In genomic region chr13:104947958-104948357, GRCm38 (mm10) we compare ENCODE assay signal across 8 mouse cellular contexts.
A peak's percentile ranks its signal among the peaks of the same experiment; 100 is the strongest.
DNase-seq lines count a peak whose midpoint lies in the region; ATAC-seq lines count a peak whose summit lies in the region.

No protein-coding gene starts in this region.

- no peak overlapping the region for H3K4me3 ChIP-seq in forebrain, embryonic 11.5 days (ENCODE audit: low read depth, low read length)
- peak overlapping the region; percentile 19 for H3K4me3 ChIP-seq in heart, embryonic 15.5 days
- no peak overlapping the region for H3K4me3 ChIP-seq in liver, embryonic 12.5 days
- no peak overlapping the region for H3K4me3 ChIP-seq in neural tube, embryonic 11.5 days (ENCODE audit: low read depth, low read length)

- H3K27me3 ChIP-seq in forebrain, embryonic 11.5 days (ENCODE audit: control insufficient read depth, insufficient read depth, low read length) = no peaks in the 10 kb centered on the region
- no peaks in the 10 kb centered on the region for H3K27me3 ChIP-seq in heart, embryonic 15.5 days
- H3K27me3 ChIP-seq in liver, embryonic 12.5 days (replicated peaks) = no peaks in the 10 kb centered on the region
- H3K27me3 ChIP-seq in neural tube, embryonic 11.5 days (ENCODE audit: control insufficient read depth, insufficient read depth, low read length) = no peaks in the 10 kb centered on the region

- H3K9me3 ChIP-seq in forebrain, embryonic 11.5 days (ENCODE audit: control insufficient read depth, low read length) = no peaks in the 10 kb centered on the region
- H3K9me3 ChIP-seq in heart, embryonic 15.5 days (replicated peaks) = no peaks in the 10 kb centered on the region
- H3K9me3 ChIP-seq in liver, embryonic 12.5 days (replicated peaks) = no peaks in the 10 kb centered on the region
- H3K9me3 ChIP-seq in neural tube, embryonic 11.5 days (ENCODE audit: control insufficient read depth, low read length) = no peaks in the 10 kb centered on the region

- peak overlapping the region; percentile 26; the same call in 1 of the 2 replicates for H3K4me2 ChIP-seq in forebrain, embryonic 11.5 days (ENCODE audit: low read depth, low read length, severe bottlenecking)
- peak overlapping the region; percentile 52 for H3K4me2 ChIP-seq in heart, embryonic 15.5 days
- H3K4me2 ChIP-seq in liver, embryonic 12.5 days = peak overlapping the region; percentile 38; the same call in 1 of the 2 replicates
- H3K4me2 ChIP-seq in neural tube, embryonic 11.5 days (ENCODE audit: low read depth) = peak overlapping the region; percentile 5; the same call in 1 of the 2 replicates

- H3K27ac ChIP-seq in forebrain, embryonic 11.5 days (ENCODE audit: low read depth, low read length) = no peak overlapping the region
- H3K27ac ChIP-seq in heart, embryonic 15.5 days = no peak overlapping the region
- no peak overlapping the region for H3K27ac ChIP-seq in liver, embryonic 12.5 days
- H3K27ac ChIP-seq in neural tube, embryonic 11.5 days (ENCODE audit: low read depth, low read length) = no peak overlapping the region

- 1% methylated on average over 7 of the region's 7 CpGs for WGBS in forebrain, embryonic 11.5 days
- WGBS in heart, embryonic 15.5 days = under 1% methylated on average over 7 of the region's 7 CpGs
- WGBS in liver, embryonic 12.5 days (ENCODE audit: insufficient replicate concordance) = 0% methylated on average over 7 of the region's 7 CpGs
- under 1% methylated on average over 7 of the region's 7 CpGs for WGBS in neural tube, embryonic 11.5 days

- peak; percentile 13 to 38 for DNase-seq in CD8-positive naive resting alpha-beta T cell, adult 2 months (ENCODE audit: low read depth in 2 of 2, low spot score in 2 of 2)
- DNase-seq in c-Kit-negative CD71-positive TER-119-positive erythroid progenitor cells, embryonic 14.5 days (ENCODE audit: low read depth, low spot score) = peak; percentile 4
- DNase-seq in forebrain, embryonic 11.5 days (ENCODE audit: low spot score) = peak; percentile 92
- peak; percentile 90 for DNase-seq in kidney, postnatal 10 days
- peak; percentile 85 for DNase-seq in neural tube, embryonic 11.5 days (ENCODE audit: low spot score)
- DNase-seq in telencephalon, adult 2 months (ENCODE audit: low read depth, low spot score) = peak; percentile 83

- peak; percentile 95 for ATAC-seq in forebrain, embryonic 11.5 days (replicated peaks; ENCODE audit: low FRiP score)
- ATAC-seq in heart, embryonic 15.5 days (replicated peaks; ENCODE audit: insufficient number of reproducible peaks, insufficient read depth, low FRiP score, low read depth) = peak; percentile 60; the same call in 1 of the 2 replicates
- no peak for ATAC-seq in liver, embryonic 12.5 days
- peak; percentile 64 for ATAC-seq in neural tube, embryonic 11.5 days (ENCODE audit: insufficient read depth, low FRiP score, low TSS enrichment)

- no peaks in the 10 kb centered on the region for H3K36me3 ChIP-seq in forebrain, embryonic 11.5 days (ENCODE audit: control insufficient read depth, insufficient read depth, low read length)
- no peaks in the 10 kb centered on the region for H3K36me3 ChIP-seq in heart, embryonic 15.5 days
- no peaks in the 10 kb centered on the region for H3K36me3 ChIP-seq in liver, embryonic 12.5 days
- H3K36me3 ChIP-seq in neural tube, embryonic 11.5 days (ENCODE audit: control insufficient read depth, insufficient read depth, low read length) = no peaks in the 10 kb centered on the region

- H3K4me1 ChIP-seq in forebrain, embryonic 11.5 days (replicated peaks; ENCODE audit: control insufficient read depth, insufficient read depth, low read length) = no peaks in the 10 kb centered on the region
- no peaks in the 10 kb centered on the region for H3K4me1 ChIP-seq in heart, embryonic 15.5 days (replicated peaks)
- no peaks in the 10 kb centered on the region for H3K4me1 ChIP-seq in liver, embryonic 12.5 days
- H3K4me1 ChIP-seq in neural tube, embryonic 11.5 days (ENCODE audit: control insufficient read depth, insufficient read depth, low read length) = no peaks in the 10 kb centered on the region

- H3K9ac ChIP-seq in forebrain, embryonic 11.5 days (ENCODE audit: low read length) = no peak overlapping the region
- no peak overlapping the region for H3K9ac ChIP-seq in heart, embryonic 15.5 days
- H3K9ac ChIP-seq in liver, embryonic 12.5 days = no peak overlapping the region
- no peak overlapping the region for H3K9ac ChIP-seq in neural tube, embryonic 11.5 days (ENCODE audit: low read length)

Comparison
In these comparisons a context has a peak if more than half of its experiments do, and no peak if none do; other contexts are left out.
1. DNase-seq: peak in every context shown above with its lines; median percentile 92 in forebrain, embryonic 11.5 days; 90 in kidney, postnatal 10 days; 85 in neural tube, embryonic 11.5 days; 83 in telencephalon, adult 2 months; 26 in CD8-positive naive resting alpha-beta T cell, adult 2 months; 4 in c-Kit-negative CD71-positive TER-119-positive erythroid progenitor cells, embryonic 14.5 days.